Mouse (Mus musculus) brain, embryonic 18.5 days (tissue): ENCODE results near the gene Gm20388.

ENCODE experiments used
- DNase-seq: peaks from one replicate; pipeline ENCODE4 v3.0.0-alpha.2; 2012; ENCODE audit warnings: low read depth, low spot score

Gm20388 gene

GRCm38 (mm10) chr8:124044931-124045330, 4134.3 kb downstream of the Gm20388 start:
- DNase-seq, result no peak

GRCm38 (mm10) chr8:124045856-124046255, 4135.2 kb downstream of the Gm20388 start:
- no peak for DNase-seq

GRCm38 (mm10) chr8:124052110-124052509, 4141.5 kb downstream of the Gm20388 start:
- DNase-seq, result no peak

GRCm38 (mm10) chr8:124052568-124052967, 4141.9 kb downstream of the Gm20388 start:
- no peak for DNase-seq

GRCm38 (mm10) chr8:124056832-124057655, 4146.4 kb downstream of the Gm20388 start:
- DNase-seq, result no peak

- DNase-seq, result no peak
These were observed 4155.9 kb downstream of the Gm20388 start for GRCm38 (mm10) chr8:124066325-124067058.

- DNase-seq, result no peak
These were observed 4156.6 kb downstream of the Gm20388 start for GRCm38 (mm10) chr8:124067059-124067750.

GRCm38 (mm10) chr8:124070363-124071324, 4160.0 kb downstream of the Gm20388 start:
- peak; percentile 45 for DNase-seq

- no peak for DNase-seq
These were observed 4165.3 kb downstream of the Gm20388 start for GRCm38 (mm10) chr8:124075977-124076376.

GRCm38 (mm10) chr8:124076416-124076815, 4165.8 kb downstream of the Gm20388 start:
- no peak for DNase-seq

GRCm38 (mm10) chr8:124077377-124077776, 4166.7 kb downstream of the Gm20388 start:
- no peak for DNase-seq

- no peak for DNase-seq
These were observed 4167.4 kb downstream of the Gm20388 start for GRCm38 (mm10) chr8:124077998-124078397.

GRCm38 (mm10) chr8:124078969-124079368, 4168.3 kb downstream of the Gm20388 start:
- DNase-seq, result no peak

GRCm38 (mm10) chr8:124080467-124081326, 4170.1 kb downstream of the Gm20388 start:
- DNase-seq, result no peak

- DNase-seq, result no peak
These were observed 4172.0 kb downstream of the Gm20388 start for GRCm38 (mm10) chr8:124082616-124083015.

GRCm38 (mm10) chr8:124083611-124084010, 4173.0 kb downstream of the Gm20388 start:
- no peak for DNase-seq

- DNase-seq, result no peak
These were observed 4175.0 kb downstream of the Gm20388 start for GRCm38 (mm10) chr8:124085668-124086067.

- DNase-seq, result no peak
These were observed 4177.5 kb downstream of the Gm20388 start for GRCm38 (mm10) chr8:124088092-124088613.

- DNase-seq, result no peak
These were observed 4178.4 kb downstream of the Gm20388 start for GRCm38 (mm10) chr8:124089016-124089415.

- DNase-seq, result no peak
These were observed 4179.8 kb downstream of the Gm20388 start for GRCm38 (mm10) chr8:124090473-124090872.
